Mouse (Mus musculus): ENCODE data around the gene Enox1. TPM values are rescaled to one million over a fixed set of nuclear protein-coding genes. Genes with fewer than 3 reads are reported as not detected.

Enox1 gene
- total RNA-seq, 1 experiment: 25.3 TPM

- Histone ChIP-seq H3K27ac (ENCODE audit: insufficient read depth, low read depth, low read length, poor library complexity, severe bottlenecking) (no peak overlapping the region), H3K4me3 (ENCODE audit: insufficient read depth in 1 of 2, low read depth in 1 of 2, low read length in 2 of 2, poor library complexity in 1 of 2, severe bottlenecking in 1 of 2) (no peak overlapping the region), H3K36me3 (ENCODE audit: control insufficient read depth, insufficient read depth, low read length, poor library complexity, severe bottlenecking) (no peaks in the 10 kb centered on the region), H3K9me3 (ENCODE audit: control insufficient read depth, insufficient read depth, low read depth, low read length) (no peaks in the 10 kb centered on the region), H3K9ac (ENCODE audit: insufficient read depth, low read depth, low read length, poor library complexity, severe bottlenecking) (no peak overlapping the region), H3K4me1 (ENCODE audit: control insufficient read depth in 2 of 2, insufficient read depth in 2 of 2, low read length in 2 of 2, poor library complexity in 1 of 2) (no peaks in the 10 kb centered on the region)
- DNase-seq (ENCODE audit: low read depth, low spot score): peak; percentile 22
- in situ Hi-C loops (cut with MboI; ENCODE audit: low sequenced_read_pairs in 2 of 2, unreplicated experiment in 2 of 2): no loop called here
- TF ChIP-seq ZNF384 (IDR thresholded peaks at IDR 0.05; ENCODE audit: low read depth, low read length): no peak
- TF ChIP-seq CHD2 (IDR thresholded peaks at IDR 0.05; ENCODE audit: low read depth, low read length): no peak
- TF ChIP-seq HCFC1 (IDR thresholded peaks at IDR 0.05; ENCODE audit: borderline replicate concordance, insufficient read depth, low read length): no peak
- TF ChIP-seq ZC3H11A (IDR thresholded peaks at IDR 0.05; ENCODE audit: borderline replicate concordance, low read depth, low read length): no peak
- TF ChIP-seq MAFK (IDR thresholded peaks at IDR 0.05; ENCODE audit: insufficient read depth, low read depth, low read length): no peak
These were observed 216.6 kb downstream of the Enox1 start for GRCm38 (mm10) chr14:77373119-77373518.

- in situ Hi-C loops (cut with MboI; ENCODE audit: low sequenced_read_pairs in 2 of 2, unreplicated experiment in 2 of 2): no loop called here
- Histone ChIP-seq H3K27ac (ENCODE audit: insufficient read depth, low read depth, low read length, poor library complexity, severe bottlenecking) (no peak overlapping the region), H3K9ac (ENCODE audit: insufficient read depth, low read depth, low read length, poor library complexity, severe bottlenecking) (no peak overlapping the region), H3K4me3 (ENCODE audit: insufficient read depth in 1 of 2, low read depth in 1 of 2, low read length in 2 of 2, poor library complexity in 1 of 2, severe bottlenecking in 1 of 2) (no peak overlapping the region), H3K36me3 (ENCODE audit: control insufficient read depth, insufficient read depth, low read length, poor library complexity, severe bottlenecking) (no peaks in the 10 kb centered on the region), H3K9me3 (ENCODE audit: control insufficient read depth, insufficient read depth, low read depth, low read length) (no peaks in the 10 kb centered on the region), H3K4me1 (ENCODE audit: control insufficient read depth in 2 of 2, insufficient read depth in 2 of 2, low read length in 2 of 2, poor library complexity in 1 of 2) (no peaks in the 10 kb centered on the region)
- DNase-seq (ENCODE audit: low read depth, low spot score): no peak
- TF ChIP-seq ZC3H11A (IDR thresholded peaks at IDR 0.05; ENCODE audit: borderline replicate concordance, low read depth, low read length) (no peak), MAFK (IDR thresholded peaks at IDR 0.05; ENCODE audit: insufficient read depth, low read depth, low read length) (no peak), ZNF384 (IDR thresholded peaks at IDR 0.05; ENCODE audit: low read depth, low read length) (no peak), HCFC1 (IDR thresholded peaks at IDR 0.05; ENCODE audit: borderline replicate concordance, insufficient read depth, low read length) (no peak), CHD2 (IDR thresholded peaks at IDR 0.05; ENCODE audit: low read depth, low read length) (no peak)
These were observed 218.5 kb downstream of the Enox1 start for GRCm38 (mm10) chr14:77375054-77375453.

GRCm38 (mm10) chr14:77375618-77376017 is 219.1 kb downstream of the Enox1 start:
- Histone ChIP-seq H3K27ac (ENCODE audit: insufficient read depth, low read depth, low read length, poor library complexity, severe bottlenecking) (no peak overlapping the region), H3K9me3 (ENCODE audit: control insufficient read depth, insufficient read depth, low read depth, low read length) (no peaks in the 10 kb centered on the region), H3K9ac (ENCODE audit: insufficient read depth, low read depth, low read length, poor library complexity, severe bottlenecking) (no peak overlapping the region), H3K4me3 (ENCODE audit: insufficient read depth in 1 of 2, low read depth in 1 of 2, low read length in 2 of 2, poor library complexity in 1 of 2, severe bottlenecking in 1 of 2) (no peak overlapping the region), H3K36me3 (ENCODE audit: control insufficient read depth, insufficient read depth, low read length, poor library complexity, severe bottlenecking) (no peaks in the 10 kb centered on the region), H3K4me1 (ENCODE audit: control insufficient read depth in 2 of 2, insufficient read depth in 2 of 2, low read length in 2 of 2, poor library complexity in 1 of 2) (no peaks in the 10 kb centered on the region; a peak in 1 of 4 replicates)
- TF ChIP-seq ZNF384 (IDR thresholded peaks at IDR 0.05; ENCODE audit: low read depth, low read length) (no peak), ZC3H11A (IDR thresholded peaks at IDR 0.05; ENCODE audit: borderline replicate concordance, low read depth, low read length) (no peak), MAFK (IDR thresholded peaks at IDR 0.05; ENCODE audit: insufficient read depth, low read depth, low read length) (no peak), CHD2 (IDR thresholded peaks at IDR 0.05; ENCODE audit: low read depth, low read length) (no peak), HCFC1 (IDR thresholded peaks at IDR 0.05; ENCODE audit: borderline replicate concordance, insufficient read depth, low read length) (no peak)
- DNase-seq (ENCODE audit: low read depth, low spot score): no peak
- in situ Hi-C loops (cut with MboI; ENCODE audit: low sequenced_read_pairs in 2 of 2, unreplicated experiment in 2 of 2): no loop called here

- no peak for DNase-seq (ENCODE audit: low read depth, low spot score)
These were observed 220.2 kb downstream of the Enox1 start for GRCm38 (mm10) chr14:77376731-77377130.

GRCm38 (mm10) chr14:77377439-77377838 is 220.9 kb downstream of the Enox1 start:
- no peaks in the 10 kb centered on the region for H3K36me3 ChIP-seq (ENCODE audit: control insufficient read depth, insufficient read depth, low read length, poor library complexity, severe bottlenecking)
- no peak for TF ChIP-seq ZC3H11A (IDR thresholded peaks at IDR 0.05; ENCODE audit: borderline replicate concordance, low read depth, low read length)
- no peak for TF ChIP-seq CHD2 (IDR thresholded peaks at IDR 0.05; ENCODE audit: low read depth, low read length)
- TF ChIP-seq MAFK (IDR thresholded peaks at IDR 0.05; ENCODE audit: insufficient read depth, low read depth, low read length): no peak
- no peak for TF ChIP-seq ZNF384 (IDR thresholded peaks at IDR 0.05; ENCODE audit: low read depth, low read length)
- TF ChIP-seq HCFC1 (IDR thresholded peaks at IDR 0.05; ENCODE audit: borderline replicate concordance, insufficient read depth, low read length): no peak
- no peaks in the 10 kb centered on the region; a peak in 1 of 4 replicates for H3K4me1 ChIP-seq (ENCODE audit: control insufficient read depth in 2 of 2, insufficient read depth in 2 of 2, low read length in 2 of 2, poor library complexity in 1 of 2)
- no peak overlapping the region for H3K9ac ChIP-seq (ENCODE audit: insufficient read depth, low read depth, low read length, poor library complexity, severe bottlenecking)
- in situ Hi-C loops (cut with MboI; ENCODE audit: low sequenced_read_pairs in 2 of 2, unreplicated experiment in 2 of 2): no loop called here
- no peak overlapping the region for H3K27ac ChIP-seq (ENCODE audit: insufficient read depth, low read depth, low read length, poor library complexity, severe bottlenecking)
- no peaks in the 10 kb centered on the region for H3K9me3 ChIP-seq (ENCODE audit: control insufficient read depth, insufficient read depth, low read depth, low read length)
- H3K4me3 ChIP-seq (ENCODE audit: insufficient read depth in 1 of 2, low read depth in 1 of 2, low read length in 2 of 2, poor library complexity in 1 of 2, severe bottlenecking in 1 of 2): no peak overlapping the region
- DNase-seq (ENCODE audit: low read depth, low spot score): no peak

More at GRCm38 (mm10) chr14:77376731-77377130, 220.2 kb downstream of the Enox1 start:
- in situ Hi-C loops (cut with MboI; ENCODE audit: low sequenced_read_pairs in 2 of 2, unreplicated experiment in 2 of 2): no loop called here
- Histone ChIP-seq H3K9me3 (ENCODE audit: control insufficient read depth, insufficient read depth, low read depth, low read length) (no peaks in the 10 kb centered on the region), H3K9ac (ENCODE audit: insufficient read depth, low read depth, low read length, poor library complexity, severe bottlenecking) (no peak overlapping the region), H3K36me3 (ENCODE audit: control insufficient read depth, insufficient read depth, low read length, poor library complexity, severe bottlenecking) (no peaks in the 10 kb centered on the region), H3K27ac (ENCODE audit: insufficient read depth, low read depth, low read length, poor library complexity, severe bottlenecking) (no peak overlapping the region), H3K4me1 (ENCODE audit: control insufficient read depth in 2 of 2, insufficient read depth in 2 of 2, low read length in 2 of 2, poor library complexity in 1 of 2) (no peaks in the 10 kb centered on the region; a peak in 1 of 4 replicates), H3K4me3 (ENCODE audit: insufficient read depth in 1 of 2, low read depth in 1 of 2, low read length in 2 of 2, poor library complexity in 1 of 2, severe bottlenecking in 1 of 2) (no peak overlapping the region)
- TF ChIP-seq ZC3H11A (IDR thresholded peaks at IDR 0.05; ENCODE audit: borderline replicate concordance, low read depth, low read length) (no peak), CHD2 (IDR thresholded peaks at IDR 0.05; ENCODE audit: low read depth, low read length) (no peak), MAFK (IDR thresholded peaks at IDR 0.05; ENCODE audit: insufficient read depth, low read depth, low read length) (no peak), ZNF384 (IDR thresholded peaks at IDR 0.05; ENCODE audit: low read depth, low read length) (no peak), HCFC1 (IDR thresholded peaks at IDR 0.05; ENCODE audit: borderline replicate concordance, insufficient read depth, low read length) (no peak)
